Mouse (Mus musculus) hindbrain, embryonic 14.5 days (tissue): Measurements from ENCODE around the gene Psg19. TPM values are rescaled to one million over a fixed set of nuclear protein-coding genes. Genes with fewer than 3 reads are reported as not detected.
"Not testable (repeated sequence)": the region's sequence is repeated elsewhere in the genome, so short reads cannot be mapped to it uniquely, and the experiment has no call there.

Experiments
- ATAC-seq: fragments of 200-750 bp; cut with Nextera tagmentation; 2 replicates; pipeline ENCODE4 v1.8.0; 2017; ENCODE audit warnings: moderate number of reproducible peaks, mild to moderate bottlenecking, moderate TSS enrichment, moderate library complexity; ENCODE audit not compliant: low FRiP score
- DNase-seq: peaks from one replicate; pipeline ENCODE4 v3.0.0-alpha.2; 2015; ENCODE audit warnings: low spot score
- H3K27ac ChIP-seq: fragments of 300-500 bp; sonication (generic); 2 replicates; pipeline ENCODE4 v1.5.1; 2014; ENCODE audit warnings: mild to moderate bottlenecking, moderate library complexity
- H3K27me3 ChIP-seq: fragments of 300-500 bp; sonication (generic); 2 replicates; pipeline ENCODE4 v1.6.1; 2014; ENCODE audit warnings: mild to moderate bottlenecking, low read length, mixed read lengths; ENCODE audit not compliant: control insufficient read depth, insufficient read depth
- H3K36me3 ChIP-seq: fragments of 300-500 bp; sonication (generic); replicated peaks from 2 replicates; pipeline ENCODE4 v1.6.1; 2014; ENCODE audit not compliant: control insufficient read depth, insufficient read depth
- H3K4me1 ChIP-seq: fragments of 300-500 bp; sonication (generic); replicated peaks from 2 replicates; pipeline ENCODE4 v1.6.1; 2014; ENCODE audit warnings: antibody characterized with exemption, low read length, mixed read lengths; ENCODE audit not compliant: control insufficient read depth, insufficient read depth
- H3K4me2 ChIP-seq: fragments of 300-500 bp; sonication (generic); replicated peaks from 2 replicates; pipeline ENCODE4 v1.6.1; 2014; ENCODE audit warnings: mild to moderate bottlenecking, moderate library complexity
- H3K4me3 ChIP-seq: fragments of 300-500 bp; sonication (generic); replicated peaks from 2 replicates; pipeline ENCODE4 v1.5.1; 2014; ENCODE audit warnings: mild to moderate bottlenecking, low read length
- H3K9ac ChIP-seq: fragments of 300-500 bp; sonication (generic); 2 replicates; pipeline ENCODE4 v1.6.1; 2014
- H3K9me3 ChIP-seq: fragments of 300-500 bp; sonication (generic); 2 replicates; pipeline ENCODE4 v1.6.1; 2016; ENCODE audit warnings: low read length; ENCODE audit not compliant: control insufficient read depth
- WGBS: fragments of 180-500 bp; shearing (Covaris S2); extraction: QIAGEN DNeasy Blood & Tissue Kit; methylation state at CpG from one replicate; pipeline ENCODE4 v1.1.7; 2014; 5-methylcytosine and 5-hydroxymethylcytosine counted together
- polyA plus RNA-seq: library from polyadenylated mRNA; unstranded; fragments of >200 nt; fragmentation: Nextera tagmentation; extraction: Ambion mirVana; gene quantifications from 2 replicates; pipeline ENCODE4 v1.2.1, GENCODE M21; 2014

Psg19 gene
- polyA plus RNA-seq, 1 experiment from 2014 or later, result not detected

- no peaks in the 10 kb centered on the region for H3K27me3 ChIP-seq
- WGBS, result 76% methylated on average over 3 of the region's 3 CpGs
- H3K9me3 ChIP-seq, result no peaks in the 10 kb centered on the region
- H3K9ac ChIP-seq, result no peak within 1 kb of the TSS
- H3K4me2 ChIP-seq, result no peak within 1 kb of the TSS
- ATAC-seq, result no peak
- H3K27ac ChIP-seq, result no peak within 1 kb of the TSS
- H3K36me3 ChIP-seq, result no peaks in the 10 kb centered on the region
- no peak for DNase-seq
- no peaks in the 10 kb centered on the region for H3K4me1 ChIP-seq
- no peak within 1 kb of the TSS for H3K4me3 ChIP-seq
These were observed 23.2 kb upstream of the Psg19 start, which contains the start of gene Psg17 for GRCm38 (mm10) chr7:18821507-18821906. Gene Psg17 (minus strand): TSS chr7:18821607.

GRCm38 (mm10) chr7:18818301-18818700, 20.0 kb upstream of the Psg19 start:
- H3K4me3 ChIP-seq, result no peak overlapping the region
- H3K36me3 ChIP-seq, result no peaks in the 10 kb centered on the region
- ATAC-seq (no peak), DNase-seq (no peak)
- no peaks in the 10 kb centered on the region for H3K4me1 ChIP-seq
- H3K27me3 ChIP-seq, result no peaks in the 10 kb centered on the region
- no peak overlapping the region for H3K9ac ChIP-seq
- 87% methylated on average over 9 of the region's 9 CpGs for WGBS
- no peaks in the 10 kb centered on the region for H3K9me3 ChIP-seq
- no peak overlapping the region for H3K27ac ChIP-seq
- H3K4me2 ChIP-seq, result no peak overlapping the region

GRCm38 (mm10) chr7:18803526-18803925, 5.2 kb upstream of the Psg19 start:
- H3K27me3 ChIP-seq, result no peaks in the 10 kb centered on the region
- H3K4me2 ChIP-seq, result no peak overlapping the region
- no peak for DNase-seq
- no peak for ATAC-seq
- H3K4me3 ChIP-seq, result no peak overlapping the region
- no peak overlapping the region for H3K9ac ChIP-seq
- H3K4me1 ChIP-seq, result no peaks in the 10 kb centered on the region
- no peaks in the 10 kb centered on the region for H3K9me3 ChIP-seq
- no peak overlapping the region for H3K27ac ChIP-seq
- no peaks in the 10 kb centered on the region for H3K36me3 ChIP-seq

GRCm38 (mm10) chr7:18799129-18799528, 809 bp upstream of the Psg19 start:
- Histone ChIP-seq H3K4me3 (no peak overlapping the region), H3K27me3 (no peaks in the 10 kb centered on the region), H3K9me3 (no peaks in the 10 kb centered on the region), H3K9ac (no peak overlapping the region), H3K4me2 (no peak overlapping the region), H3K27ac (no peak overlapping the region), H3K36me3 (no peaks in the 10 kb centered on the region), H3K4me1 (no peaks in the 10 kb centered on the region)
- ATAC-seq, result no peak
- WGBS, result 45% methylated on average over 3 of the region's 3 CpGs
- DNase-seq, result no peak

- not testable (repeated sequence) for H3K27ac ChIP-seq, H3K36me3 ChIP-seq, H3K9me3 ChIP-seq, H3K4me2 ChIP-seq, DNase-seq, H3K9ac ChIP-seq, H3K27me3 ChIP-seq, H3K4me3 ChIP-seq, H3K4me1 ChIP-seq, ATAC-seq
These were observed 7.6 kb downstream of the Psg19 start for GRCm38 (mm10) chr7:18790671-18791070.

- H3K9me3 ChIP-seq, H3K36me3 ChIP-seq, H3K4me3 ChIP-seq, H3K9ac ChIP-seq, H3K27me3 ChIP-seq, H3K27ac ChIP-seq, H3K4me1 ChIP-seq, DNase-seq, ATAC-seq, H3K4me2 ChIP-seq: not testable (repeated sequence)
- WGBS, result 48% methylated on average over 2 of the region's 2 CpGs
These were observed 17.0 kb downstream of the Psg19 start for GRCm38 (mm10) chr7:18781301-18781700.

GRCm38 (mm10) chr7:18779337-18779781, 19.0 kb downstream of the Psg19 start:
- H3K9me3 ChIP-seq, result no peaks in the 10 kb centered on the region
- H3K4me2 ChIP-seq, result no peak overlapping the region
- H3K27me3 ChIP-seq, result no peaks in the 10 kb centered on the region
- H3K4me3 ChIP-seq, result no peak overlapping the region
- H3K4me1 ChIP-seq, result no peaks in the 10 kb centered on the region
- DNase-seq (no peak), ATAC-seq (no peak)
- H3K27ac ChIP-seq, result no peak overlapping the region
- H3K9ac ChIP-seq, result no peak overlapping the region
- H3K36me3 ChIP-seq, result no peaks in the 10 kb centered on the region

GRCm38 (mm10) chr7:18762885-18763284, 35.4 kb downstream of the Psg19 start:
- H3K27me3 ChIP-seq, H3K4me2 ChIP-seq, H3K4me3 ChIP-seq, H3K9me3 ChIP-seq, DNase-seq, H3K4me1 ChIP-seq, H3K36me3 ChIP-seq, H3K9ac ChIP-seq, H3K27ac ChIP-seq, ATAC-seq: not testable (repeated sequence)
- WGBS, result 0% methylated on average over 1 of the region's 2 CpGs

GRCm38 (mm10) chr7:18760152-18760551, 38.2 kb downstream of the Psg19 start:
- H3K27me3 ChIP-seq, H3K4me1 ChIP-seq, H3K27ac ChIP-seq, H3K9me3 ChIP-seq, ATAC-seq, H3K4me2 ChIP-seq, DNase-seq, H3K36me3 ChIP-seq, H3K4me3 ChIP-seq, H3K9ac ChIP-seq: not testable (repeated sequence)
- WGBS, result 93% methylated on average over 7 of the region's 7 CpGs

GRCm38 (mm10) chr7:18749896-18750477, 48.3 kb downstream of the Psg19 start:
- not testable (repeated sequence) for H3K9me3 ChIP-seq, H3K9ac ChIP-seq, H3K4me1 ChIP-seq, H3K36me3 ChIP-seq, H3K4me3 ChIP-seq, H3K27me3 ChIP-seq, H3K4me2 ChIP-seq, H3K27ac ChIP-seq
- peak; percentile 77; the same call in 1 of the 2 replicates for ATAC-seq
- 56% methylated on average over 11 of the region's 13 CpGs for WGBS
- DNase-seq, result peak; percentile 92
